Mouse (Mus musculus): ENCODE data around the gene Sec22a.

Sec22a gene

GRCm38 (mm10) chr16:35309634-35310033 lies 54.1 kb downstream of the Sec22a start:
- DNase-seq, result no peak

- DNase-seq, result no peak
Measured at GRCm38 (mm10) chr16:35308486-35309143, 55.1 kb downstream of the Sec22a start.

GRCm38 (mm10) chr16:35308016-35308415 lies 55.7 kb downstream of the Sec22a start:
- DNase-seq, result no peak

GRCm38 (mm10) chr16:35307331-35307730 lies 56.4 kb downstream of the Sec22a start:
- no peak for DNase-seq

GRCm38 (mm10) chr16:35306631-35307030 lies 57.1 kb downstream of the Sec22a start:
- DNase-seq, result no peak

- no peak for DNase-seq
Measured at GRCm38 (mm10) chr16:35305226-35305625, 58.5 kb downstream of the Sec22a start.

GRCm38 (mm10) chr16:35304416-35304815 lies 59.3 kb downstream of the Sec22a start:
- peak in 1 of 2 experiments; percentile 0 for DNase-seq

GRCm38 (mm10) chr16:35303721-35304120 lies 60.0 kb downstream of the Sec22a start:
- peak in 1 of 2 experiments; percentile 5 for DNase-seq

- peak in 1 of 2 experiments; percentile 1 for DNase-seq
Measured at GRCm38 (mm10) chr16:35302441-35303280, 61.1 kb downstream of the Sec22a start.

- no peak for DNase-seq
Measured at GRCm38 (mm10) chr16:35300156-35300555, 63.6 kb downstream of the Sec22a start.

GRCm38 (mm10) chr16:35297786-35298185 lies 65.9 kb downstream of the Sec22a start:
- DNase-seq, result no peak

- DNase-seq, result no peak
Measured at GRCm38 (mm10) chr16:35287244-35287643, 76.5 kb downstream of the Sec22a start.

GRCm38 (mm10) chr16:35285821-35286220 lies 77.9 kb downstream of the Sec22a start:
- no peak for DNase-seq

- no peak for DNase-seq
Measured at GRCm38 (mm10) chr16:35282456-35282855, 81.3 kb downstream of the Sec22a start.

- peak in 1 of 2 experiments; percentile 42 for DNase-seq
Measured at GRCm38 (mm10) chr16:35278166-35278565, 85.6 kb downstream of the Sec22a start.

GRCm38 (mm10) chr16:35272417-35272816 lies 91.3 kb downstream of the Sec22a start:
- no peak for DNase-seq

- DNase-seq, result no peak
Measured at GRCm38 (mm10) chr16:35271572-35271971, 92.1 kb downstream of the Sec22a start.

GRCm38 (mm10) chr16:35270945-35271344 lies 92.8 kb downstream of the Sec22a start:
- no peak for DNase-seq

- peak; percentile 88 to 95 for DNase-seq
Measured at GRCm38 (mm10) chr16:35270353-35270934, 93.3 kb downstream of the Sec22a start.

Measured in cerebellum, postnatal 25 days (tissue).